Mouse (Mus musculus): ENCODE results near the gene Arhgef38. TPM values are rescaled to one million over a fixed set of nuclear protein-coding genes. Genes with fewer than 3 reads are reported as not detected.

Arhgef38 gene
- total and polyA plus RNA-seq, 3 experiments: 0.11 to 0.15 TPM; not detected in 1

DNA sequence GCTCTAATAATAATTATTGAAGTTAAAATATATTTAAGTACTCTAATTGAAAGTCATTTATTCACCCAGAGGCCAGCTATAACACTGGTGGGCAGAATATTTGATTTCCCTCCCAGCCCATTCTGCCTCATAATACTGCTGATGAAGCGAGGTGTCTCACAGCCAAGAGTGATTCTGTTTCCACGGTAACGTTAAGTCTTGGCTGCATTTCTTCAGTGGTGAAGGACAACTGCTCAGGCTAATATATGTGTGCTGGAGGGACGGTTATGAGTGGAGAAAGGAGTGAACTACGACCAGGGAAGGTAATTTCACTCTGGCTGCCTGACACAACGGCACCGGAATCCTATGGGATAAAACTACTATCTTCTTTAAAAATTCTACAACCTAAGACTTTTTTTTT lies 71.6 kb downstream of the Arhgef38 start:
- TF ChIP-seq CTCF (IDR thresholded peaks at IDR 0.05; ENCODE audit: low read depth, low read length): no peak
- TF ChIP-seq POLR2AphosphoS5 (IDR thresholded peaks at IDR 0.05; ENCODE audit: insufficient replicate concordance, low read depth, low read length): no peak
- TF ChIP-seq TAL1 (conservative IDR thresholded peaks at IDR 0.05; ENCODE audit: low read depth, low read length): no peak
- H3K9me3 ChIP-seq (replicated peaks): no peaks in the 10 kb centered on the region
- ATAC-seq (ENCODE audit: extremely low read depth, insufficient number of reproducible peaks, low FRiP score, poor library complexity, severe bottlenecking) (no peak), DNase-seq (ENCODE audit: low spot score) (no peak)
- no peak overlapping the region for H3K4me3 ChIP-seq (ENCODE audit: low read depth, low read length)
- peaks cover 32% of the 10 kb centered on the region for H3K27me3 ChIP-seq (ENCODE audit: insufficient read depth, low read length)
- H3K36me3 ChIP-seq (replicated peaks): no peaks in the 10 kb centered on the region
- H3K4me1 ChIP-seq (ENCODE audit: insufficient read depth, low read depth, low read length): peaks cover 16% of the 10 kb centered on the region; the same call in 1 of the 2 replicates

DNA sequence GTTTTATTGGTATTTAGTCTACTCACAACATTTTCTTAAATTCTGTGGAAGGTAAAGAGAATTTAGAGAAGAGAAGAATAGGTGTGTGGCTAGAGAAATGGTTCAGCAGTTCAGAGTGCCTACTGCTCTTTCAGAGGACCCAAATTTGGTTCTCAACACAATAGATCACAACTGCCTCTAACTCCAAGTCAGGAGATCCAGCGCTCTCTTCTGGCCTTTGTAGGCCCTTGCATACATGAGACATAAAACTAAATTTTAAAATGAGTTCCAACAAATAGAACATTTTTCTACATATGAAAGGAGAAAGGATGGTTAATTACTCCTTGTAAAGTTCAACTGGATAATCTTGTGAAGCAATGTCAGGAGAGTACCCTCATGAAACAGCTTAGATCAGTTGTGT lies 73.3 kb downstream of the Arhgef38 start:
- DNase-seq (ENCODE audit: low spot score): no peak
- no peak for TF ChIP-seq CTCF (IDR thresholded peaks at IDR 0.05; ENCODE audit: low read depth, low read length)
- no peak for TF ChIP-seq GATA2 (IDR thresholded peaks at IDR 0.05; ENCODE audit: borderline replicate concordance, low read depth, low read length)
- TF ChIP-seq TAL1 (conservative IDR thresholded peaks at IDR 0.05; ENCODE audit: low read depth, low read length): no peak

DNA sequence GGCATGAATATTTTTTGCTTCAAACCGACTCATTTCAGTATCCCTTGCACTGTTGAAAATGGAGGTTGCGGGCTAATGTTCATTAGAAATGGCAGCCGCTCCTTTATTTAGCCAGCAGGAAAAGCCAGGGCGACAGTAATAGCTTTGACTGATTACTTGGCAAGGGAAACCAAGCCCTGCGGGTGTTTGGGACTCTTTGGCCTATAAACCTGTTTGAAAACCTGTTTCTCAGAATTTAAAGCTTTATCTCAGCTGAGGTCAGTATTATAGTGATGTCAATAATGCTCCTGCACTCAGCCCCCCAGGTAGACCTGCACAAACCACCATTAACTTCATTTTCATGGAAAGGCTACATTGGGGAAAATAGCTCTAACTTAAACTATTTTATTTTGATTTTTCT lies 76.5 kb downstream of the Arhgef38 start:
- Histone ChIP-seq H3K27me3 (ENCODE audit: insufficient read depth, low read length) (peaks cover 2% of the 10 kb centered on the region), H3K9me3 (replicated peaks) (no peaks in the 10 kb centered on the region), H3K36me3 (replicated peaks) (no peaks in the 10 kb centered on the region), H3K4me3 (ENCODE audit: low read depth, low read length) (no peak overlapping the region), H3K4me1 (ENCODE audit: insufficient read depth, low read depth, low read length) (peaks cover 24% of the 10 kb centered on the region)
- no peak for DNase-seq (ENCODE audit: low spot score)
- TF ChIP-seq CTCF (IDR thresholded peaks at IDR 0.05; ENCODE audit: low read depth, low read length) (no peak), POLR2AphosphoS5 (IDR thresholded peaks at IDR 0.05; ENCODE audit: insufficient replicate concordance, low read depth, low read length) (no peak), GATA2 (IDR thresholded peaks at IDR 0.05; ENCODE audit: borderline replicate concordance, low read depth, low read length) (no peak)
- no peak for ATAC-seq (ENCODE audit: extremely low read depth, insufficient number of reproducible peaks, low FRiP score, poor library complexity, severe bottlenecking)

More for the DNA sequence above, 73.3 kb downstream of the Arhgef38 start:
- Histone ChIP-seq H3K27me3 (ENCODE audit: insufficient read depth, low read length) (peaks cover 20% of the 10 kb centered on the region), H3K9me3 (replicated peaks) (no peaks in the 10 kb centered on the region), H3K4me3 (ENCODE audit: low read depth, low read length) (no peak overlapping the region), H3K36me3 (replicated peaks) (no peaks in the 10 kb centered on the region), H3K4me1 (ENCODE audit: insufficient read depth, low read depth, low read length) (peaks cover 15% of the 10 kb centered on the region; the same call in 1 of the 2 replicates)
- ATAC-seq (ENCODE audit: extremely low read depth, insufficient number of reproducible peaks, low FRiP score, poor library complexity, severe bottlenecking): no peak; the same call in 1 of the 2 replicates

DNA sequence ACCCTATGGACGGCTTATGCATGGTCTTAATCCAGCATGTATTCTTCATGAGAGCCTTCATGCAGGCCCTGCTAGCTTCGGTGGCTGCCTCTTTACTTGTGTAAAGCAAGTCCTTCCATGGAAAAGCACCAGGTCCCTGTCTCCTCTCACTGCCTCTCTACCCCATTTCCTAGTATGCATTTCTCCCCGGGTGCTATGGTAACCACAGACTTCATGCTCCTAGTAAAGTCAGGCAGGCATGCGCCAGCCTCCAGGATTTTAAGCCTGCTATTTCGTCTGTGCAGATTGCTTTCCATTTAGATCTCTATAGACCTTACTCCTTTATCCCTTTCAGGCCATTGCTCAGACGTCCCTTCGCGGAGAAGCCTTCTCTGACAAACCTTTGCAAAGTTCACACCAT lies 80.1 kb downstream of the Arhgef38 start:
- TF ChIP-seq GATA2 (IDR thresholded peaks at IDR 0.05; ENCODE audit: borderline replicate concordance, low read depth, low read length): no peak
- no peak for TF ChIP-seq POLR2AphosphoS5 (IDR thresholded peaks at IDR 0.05; ENCODE audit: insufficient replicate concordance, low read depth, low read length)
- TF ChIP-seq TAL1 (conservative IDR thresholded peaks at IDR 0.05; ENCODE audit: low read depth, low read length): no peak
- no peak for TF ChIP-seq GATA1 (IDR thresholded peaks at IDR 0.05; ENCODE audit: borderline replicate concordance, low read length)
- no peak for TF ChIP-seq CTCF (IDR thresholded peaks at IDR 0.05; ENCODE audit: low read depth, low read length)
- Histone ChIP-seq H3K9me3 (replicated peaks) (no peaks in the 10 kb centered on the region), H3K36me3 (replicated peaks) (no peaks in the 10 kb centered on the region), H3K4me3 (ENCODE audit: low read depth, low read length) (no peak overlapping the region), H3K4me1 (ENCODE audit: insufficient read depth, low read depth, low read length) (peaks cover 44% of the 10 kb centered on the region), H3K27me3 (ENCODE audit: insufficient read depth, low read length) (no peaks in the 10 kb centered on the region)
- DNase-seq (ENCODE audit: low spot score): no peak
- no peak for ATAC-seq (ENCODE audit: extremely low read depth, insufficient number of reproducible peaks, low FRiP score, poor library complexity, severe bottlenecking)

DNA sequence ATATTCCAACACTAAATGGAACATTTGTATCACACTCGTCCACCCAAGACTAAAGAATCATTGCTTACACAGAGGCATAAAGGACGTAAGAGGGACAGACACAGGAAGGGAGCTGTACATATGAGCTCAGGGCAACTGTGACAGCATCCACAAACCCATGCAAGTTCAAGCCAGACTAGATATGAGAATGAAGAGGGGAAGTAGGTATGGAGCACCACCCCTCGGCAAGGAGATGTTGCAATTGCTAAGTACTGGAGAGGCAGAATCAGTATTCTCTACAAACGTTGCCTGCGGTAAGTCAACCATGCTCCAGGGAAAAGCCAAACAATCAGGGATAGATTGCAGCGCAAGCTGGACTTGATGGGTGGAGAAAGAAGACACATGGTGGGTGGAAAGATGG lies 81.1 kb downstream of the Arhgef38 start:
- peaks cover 51% of the 10 kb centered on the region for H3K4me1 ChIP-seq (ENCODE audit: insufficient read depth, low read depth, low read length)
- H3K36me3 ChIP-seq (replicated peaks): no peaks in the 10 kb centered on the region
- ATAC-seq (ENCODE audit: extremely low read depth, insufficient number of reproducible peaks, low FRiP score, poor library complexity, severe bottlenecking): no peak
- H3K9me3 ChIP-seq (replicated peaks): no peaks in the 10 kb centered on the region
- no peak for DNase-seq (ENCODE audit: low spot score)
- TF ChIP-seq GATA2 (IDR thresholded peaks at IDR 0.05; ENCODE audit: borderline replicate concordance, low read depth, low read length) (no peak), POLR2AphosphoS5 (IDR thresholded peaks at IDR 0.05; ENCODE audit: insufficient replicate concordance, low read depth, low read length) (no peak)
- no peaks in the 10 kb centered on the region for H3K27me3 ChIP-seq (ENCODE audit: insufficient read depth, low read length)
- H3K4me3 ChIP-seq (ENCODE audit: low read depth, low read length): no peak overlapping the region

DNA sequence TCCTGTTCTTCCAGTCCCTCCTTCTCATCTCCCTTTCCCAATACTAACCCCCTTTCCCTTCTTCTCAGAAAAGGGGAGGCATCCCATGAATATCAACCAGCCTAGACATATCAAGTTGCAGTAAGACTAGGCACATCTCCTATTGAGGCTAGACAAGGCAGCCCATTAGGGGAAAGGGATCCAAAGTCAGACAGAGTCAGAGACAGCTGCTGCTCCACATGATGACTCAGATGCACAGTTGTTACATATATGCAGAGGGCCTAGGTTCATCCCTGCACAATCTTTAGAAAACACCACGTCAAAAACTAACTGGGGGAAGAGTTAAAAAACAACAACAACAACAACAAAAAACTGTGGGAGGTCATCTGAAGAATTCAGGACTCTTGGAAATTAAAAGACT lies 81.9 kb downstream of the Arhgef38 start:
- no peak for TF ChIP-seq GATA1 (IDR thresholded peaks at IDR 0.05; ENCODE audit: borderline replicate concordance, low read length)
- TF ChIP-seq TAL1 (conservative IDR thresholded peaks at IDR 0.05; ENCODE audit: low read depth, low read length): no peak
- TF ChIP-seq CTCF (IDR thresholded peaks at IDR 0.05; ENCODE audit: low read depth, low read length): no peak
- TF ChIP-seq POLR2AphosphoS5 (IDR thresholded peaks at IDR 0.05; ENCODE audit: insufficient replicate concordance, low read depth, low read length): no peak
- TF ChIP-seq GATA2 (IDR thresholded peaks at IDR 0.05; ENCODE audit: borderline replicate concordance, low read depth, low read length): no peak
- Histone ChIP-seq H3K4me3 (ENCODE audit: low read depth, low read length) (no peak overlapping the region), H3K36me3 (replicated peaks) (no peaks in the 10 kb centered on the region), H3K9me3 (replicated peaks) (no peaks in the 10 kb centered on the region), H3K27me3 (ENCODE audit: insufficient read depth, low read length) (no peaks in the 10 kb centered on the region), H3K4me1 (ENCODE audit: insufficient read depth, low read depth, low read length) (peaks cover 52% of the 10 kb centered on the region)
- DNase-seq (ENCODE audit: low spot score): no peak
- no peak for ATAC-seq (ENCODE audit: extremely low read depth, insufficient number of reproducible peaks, low FRiP score, poor library complexity, severe bottlenecking)

DNA sequence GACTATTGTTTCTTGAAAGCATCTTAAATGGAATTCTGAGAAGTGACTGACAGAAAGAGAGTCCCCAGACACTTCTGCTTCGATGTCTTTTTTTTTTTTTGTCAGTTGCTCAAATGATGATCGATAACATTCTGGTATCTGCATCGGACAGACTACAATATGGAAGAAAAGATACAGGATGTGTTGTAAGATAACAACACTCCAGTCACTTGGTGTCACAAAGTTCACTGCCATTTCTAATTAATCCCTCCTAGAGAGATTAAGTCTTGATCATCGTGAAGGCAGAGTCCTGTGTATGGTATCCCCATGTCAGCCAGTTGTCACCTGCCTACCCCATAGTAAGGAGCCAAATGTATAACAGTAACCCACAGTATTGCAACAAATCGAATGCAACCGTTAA lies 83.1 kb downstream of the Arhgef38 start:
- Histone ChIP-seq H3K9me3 (replicated peaks) (no peaks in the 10 kb centered on the region), H3K4me3 (ENCODE audit: low read depth, low read length) (no peak overlapping the region; the same call in 1 of the 2 replicates), H3K27me3 (ENCODE audit: insufficient read depth, low read length) (no peaks in the 10 kb centered on the region), H3K4me1 (ENCODE audit: insufficient read depth, low read depth, low read length) (peaks cover 55% of the 10 kb centered on the region), H3K36me3 (replicated peaks) (no peaks in the 10 kb centered on the region)
- ATAC-seq (ENCODE audit: extremely low read depth, insufficient number of reproducible peaks, low FRiP score, poor library complexity, severe bottlenecking) (peak; percentile 84), DNase-seq (ENCODE audit: low spot score) (peak; percentile 5)
- TF ChIP-seq GATA1 (IDR thresholded peaks at IDR 0.05; ENCODE audit: borderline replicate concordance, low read length) (no peak), TAL1 (conservative IDR thresholded peaks at IDR 0.05; ENCODE audit: low read depth, low read length) (peak; percentile 92), POLR2AphosphoS5 (IDR thresholded peaks at IDR 0.05; ENCODE audit: insufficient replicate concordance, low read depth, low read length) (no peak)

Data from G1E (cell line).